Mouse (Mus musculus) midbrain, embryonic 11.5 days (tissue): ENCODE data around the gene Iqcd. TPM values are rescaled to one million over a fixed set of nuclear protein-coding genes. Genes with fewer than 3 reads are reported as not detected.
A peak's percentile ranks its signal among the peaks of the same experiment; 100 is the strongest.

Source experiments
- ATAC-seq: fragments of 200-750 bp; cut with Nextera tagmentation; 2 replicates; pipeline ENCODE4 v1.8.0; 2017; ENCODE audit warnings: moderate TSS enrichment, moderate library complexity; ENCODE audit not compliant: low FRiP score
- DNase-seq: peaks from one replicate; pipeline ENCODE4 v3.0.0; 2015; ENCODE audit warnings: low spot score; ENCODE audit errors: missing footprints
- H3K27ac ChIP-seq: fragments of 300-500 bp; sonication (generic); 2 replicates; pipeline ENCODE4 v1.5.1; 2014; ENCODE audit warnings: low read depth, low read length
- H3K27me3 ChIP-seq: fragments of 300-500 bp; sonication (generic); 2 replicates; pipeline ENCODE4 v1.6.1; 2014; ENCODE audit warnings: mild to moderate bottlenecking, low read length, moderate library complexity, mixed read lengths; ENCODE audit not compliant: control insufficient read depth, insufficient read depth
- H3K36me3 ChIP-seq: fragments of 300-500 bp; sonication (generic); 2 replicates; pipeline ENCODE4 v1.6.1; 2014; ENCODE audit warnings: mild to moderate bottlenecking, low read length, moderate library complexity, mixed read lengths; ENCODE audit not compliant: control insufficient read depth, insufficient read depth
- H3K4me1 ChIP-seq: fragments of 300-500 bp; sonication (generic); 2 replicates; pipeline ENCODE4 v1.6.1; 2014; ENCODE audit warnings: low read length; ENCODE audit not compliant: control insufficient read depth, insufficient read depth
- H3K4me2 ChIP-seq: fragments of 300-500 bp; sonication (generic); 2 replicates; pipeline ENCODE4 v1.6.1; 2014; ENCODE audit warnings: mild to moderate bottlenecking, moderate library complexity
- H3K4me3 ChIP-seq: fragments of 300-500 bp; sonication (generic); 2 replicates; pipeline ENCODE4 v1.5.1; 2014; ENCODE audit warnings: low read depth, low read length
- H3K9ac ChIP-seq: fragments of 300-500 bp; sonication (generic); 2 replicates; pipeline ENCODE4 v1.6.1; 2014; ENCODE audit warnings: low read length
- H3K9me3 ChIP-seq: fragments of 300-500 bp; sonication (generic); 2 replicates; pipeline ENCODE4 v1.6.1; 2016; ENCODE audit warnings: low read length; ENCODE audit not compliant: control insufficient read depth
- WGBS: fragments of 180-500 bp; shearing (Covaris S2); extraction: QIAGEN DNeasy Blood & Tissue Kit; methylation state at CpG from one replicate; pipeline ENCODE4 v1.1.7; 2014; 5-methylcytosine and 5-hydroxymethylcytosine counted together
- polyA plus RNA-seq: library from polyadenylated mRNA; unstranded; fragments of >200 nt; fragmentation: Nextera tagmentation; extraction: Ambion mirVana; gene quantifications from 2 replicates; pipeline ENCODE4 v1.2.1, GENCODE M21; 2014

Gene Iqcd
- polyA plus RNA-seq, 1 experiment from 2014 or later, result 0.25 TPM

DNA sequence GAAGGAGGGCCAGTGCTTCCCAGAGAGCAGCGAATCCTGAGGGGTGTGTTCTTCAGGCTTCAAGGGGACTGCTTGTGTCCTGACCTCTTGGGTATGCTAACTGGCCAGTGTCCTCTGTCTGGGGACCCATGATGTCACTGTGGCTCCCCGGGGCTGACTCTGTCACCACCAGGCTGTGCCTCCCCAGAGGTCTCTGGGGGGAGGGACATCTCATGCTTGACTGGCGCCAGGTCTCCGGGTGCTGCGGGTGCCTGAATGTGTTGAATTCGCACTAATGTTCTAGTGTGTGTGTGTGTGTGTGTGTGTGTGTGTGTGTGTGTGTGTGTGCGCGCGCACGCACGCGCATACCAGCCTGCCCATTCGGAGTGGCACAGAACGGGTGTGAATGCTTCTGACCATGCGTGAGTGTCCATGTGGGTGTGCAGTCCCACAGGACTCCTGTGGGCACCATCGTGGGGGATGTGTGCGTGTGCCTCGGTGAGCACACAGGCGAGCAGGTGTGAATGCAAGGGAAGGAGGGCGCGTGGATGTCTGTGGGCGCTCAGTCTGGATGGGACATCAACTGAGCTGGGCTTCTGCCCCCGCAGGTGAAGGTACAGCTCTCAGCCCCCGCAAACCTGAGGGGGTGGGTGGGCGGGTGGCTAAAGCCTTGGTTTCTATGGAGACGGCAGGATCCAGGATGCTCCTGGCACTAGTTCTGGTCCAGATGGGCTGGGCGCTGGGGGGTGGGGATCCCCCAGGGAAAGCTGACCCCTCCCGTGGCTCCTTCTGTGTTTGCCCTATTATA, 64.3 kb downstream of the Iqcd start:
- peaks cover 17% of the 10 kb centered on the region for H3K27me3 ChIP-seq
- H3K9me3 ChIP-seq, result no peaks in the 10 kb centered on the region
- no peak for ATAC-seq
- H3K4me1 ChIP-seq, result peaks cover 6% of the 10 kb centered on the region
- no peak overlapping the region for H3K27ac ChIP-seq
- no peaks in the 10 kb centered on the region for H3K36me3 ChIP-seq
- H3K4me2 ChIP-seq, result no peak overlapping the region
- no peak overlapping the region for H3K9ac ChIP-seq
- DNase-seq, result peak; percentile 67
- no peak overlapping the region for H3K4me3 ChIP-seq
- WGBS, result 82% methylated on average over 28 of the region's 28 CpGs

GRCm38 (mm10) chr5:120653873-120654272, 65.1 kb downstream of the Iqcd start:
- Histone ChIP-seq H3K27me3 (peaks cover 13% of the 10 kb centered on the region), H3K4me1 (peaks cover 3% of the 10 kb centered on the region), H3K4me2 (no peak overlapping the region), H3K27ac (no peak overlapping the region), H3K9me3 (no peaks in the 10 kb centered on the region), H3K9ac (no peak overlapping the region), H3K4me3 (no peak overlapping the region), H3K36me3 (no peaks in the 10 kb centered on the region)
- DNase-seq, result peak; percentile 35
- no peak for ATAC-seq
- 90% methylated on average over 2 of the region's 2 CpGs for WGBS

- ATAC-seq (no peak), DNase-seq (peak; percentile 19)
- WGBS, result 85% methylated on average over 12 of the region's 12 CpGs
- Histone ChIP-seq H3K27ac (no peak overlapping the region), H3K27me3 (no peaks in the 10 kb centered on the region), H3K4me1 (no peaks in the 10 kb centered on the region), H3K4me3 (no peak overlapping the region), H3K9me3 (no peaks in the 10 kb centered on the region), H3K36me3 (no peaks in the 10 kb centered on the region), H3K4me2 (no peak overlapping the region), H3K9ac (no peak overlapping the region)
Observed at GRCm38 (mm10) chr5:120656281-120656751, 67.5 kb downstream of the Iqcd start.

Other genes starting within 250 kb of the Iqcd start
- gene Lhx5, start 157.3 kb upstream of the Iqcd start, polyA plus RNA-seq, result 21.5 and 22.0 TPM in 2 replicates
- 4.2 TPM in 2 replicates for gene Sdsl, start 116.2 kb upstream of the Iqcd start, polyA plus RNA-seq
- gene Sds, start 112.5 kb upstream of the Iqcd start, polyA plus RNA-seq, result not detected in 2 replicates
- gene Plbd2, start 85.4 kb upstream of the Iqcd start, polyA plus RNA-seq, result 20.2 and 21.9 TPM in 2 replicates
- gene Slc8b1, start 77.8 kb upstream of the Iqcd start, polyA plus RNA-seq, result 1.3 and 1.8 TPM in 2 replicates
- 8.6 and 10.8 TPM in 2 replicates for gene Tpcn1, start 343 bp upstream of the Iqcd start, polyA plus RNA-seq
- gene Rita1, start 23.6 kb downstream of the Iqcd start, polyA plus RNA-seq, result 7.9 and 8.9 TPM in 2 replicates
- 26.4 and 32.2 TPM in 2 replicates for gene Ddx54, start 23.7 kb downstream of the Iqcd start, polyA plus RNA-seq
- gene Cfap73, start 45.2 kb downstream of the Iqcd start, polyA plus RNA-seq, result not detected in 2 replicates
- 0.14 TPM in 1 of 2 replicates, not detected in the other for gene Rasal1, start 59.8 kb downstream of the Iqcd start, polyA plus RNA-seq
- gene Dtx1, start 122.9 kb downstream of the Iqcd start, polyA plus RNA-seq, result 5.1 and 5.2 TPM in 2 replicates
- 0.05 and 0.33 TPM in 2 replicates for gene Oas2, start 160.8 kb downstream of the Iqcd start, polyA plus RNA-seq
- gene Oas3, start 188.6 kb downstream of the Iqcd start, polyA plus RNA-seq, result 0.11 and 0.20 TPM in 2 replicates
- gene Oas1e, start 206.5 kb downstream of the Iqcd start, polyA plus RNA-seq, result 0.12 TPM in 1 of 2 replicates, not detected in the other
- gene Oas1c, start 223.5 kb downstream of the Iqcd start, polyA plus RNA-seq, result 0.14 and 0.15 TPM in 2 replicates